Mouse (Mus musculus): ENCODE data around the gene Fam189a1.

The Fam189a1 gene

GRCm38 (mm10) chr7:64728816-64729215 lies 427.6 kb downstream of the Fam189a1 start:
- no peak for DNase-seq (ENCODE audit: low spot score)

GRCm38 (mm10) chr7:64728181-64728591 lies 428.2 kb downstream of the Fam189a1 start:
- DNase-seq (ENCODE audit: low spot score), result no peak

GRCm38 (mm10) chr7:64725967-64726695 lies 430.2 kb downstream of the Fam189a1 start:
- DNase-seq (ENCODE audit: low spot score), result no peak

- no peak for DNase-seq (ENCODE audit: low spot score)
Measured at GRCm38 (mm10) chr7:64724409-64724808, 432.0 kb downstream of the Fam189a1 start.

GRCm38 (mm10) chr7:64723313-64723712 lies 433.1 kb downstream of the Fam189a1 start:
- no peak for DNase-seq (ENCODE audit: low spot score)

- DNase-seq (ENCODE audit: low spot score), result no peak
Measured at GRCm38 (mm10) chr7:64716286-64716685, 440.1 kb downstream of the Fam189a1 start.

GRCm38 (mm10) chr7:64709520-64710262 lies 446.7 kb downstream of the Fam189a1 start:
- DNase-seq (ENCODE audit: low spot score), result peak; percentile 31

GRCm38 (mm10) chr7:64708176-64708575 lies 448.2 kb downstream of the Fam189a1 start:
- DNase-seq (ENCODE audit: low spot score), result no peak
